Mouse (Mus musculus): ENCODE measurements around the gene Mgat4b. TPM values are rescaled to one million over a fixed set of nuclear protein-coding genes. Genes with fewer than 3 reads are reported as not detected.
"Not testable (repeated sequence)": the region's sequence is repeated elsewhere in the genome, so short reads cannot be mapped to it uniquely, and the experiment has no call there.

Gene Mgat4b
- polyA plus RNA-seq (2012; ENCODE audit: insufficient read depth, insufficient read length, low replicate concordance, missing spikeins), result not detected in 2 replicates

GRCm38 (mm10) chr11:50210505-50211151 lies at the start of gene Mgat4b, which contains the start of gene Sqstm1:
Gene Mgat4b (plus strand): TSS chr11:50210890.
Gene Sqstm1 (minus strand): TSS chr11:50210827.
- Histone ChIP-seq H3K4me1 (ENCODE audit: control insufficient read depth, insufficient read depth, low read length) (peaks cover 21% of the 10 kb centered on the region), H3K27ac (ENCODE audit: insufficient read depth, low read depth, low read length) (peak within 1 kb of the TSS; percentile 95), H3K4me3 (ENCODE audit: insufficient read depth, low read depth, low read length) (peak within 1 kb of the TSS; percentile 91)
- peak; percentile 99 for TF ChIP-seq POLR2A (IDR thresholded peaks at IDR 0.05; ENCODE audit: insufficient read depth, low read depth, low read length)
- TF ChIP-seq CTCF (IDR thresholded peaks at IDR 0.05; ENCODE audit: insufficient read depth, low read depth, low read length), result no peak
- under 1% methylated on average over 48 of the region's 48 CpGs for WGBS

GRCm38 (mm10) chr11:50161578-50162304 lies 48.9 kb upstream of the Mgat4b start:
- Histone ChIP-seq H3K27ac (ENCODE audit: insufficient read depth, low read depth, low read length) (no peak overlapping the region), H3K4me1 (ENCODE audit: control insufficient read depth, insufficient read depth, low read length) (no peaks in the 10 kb centered on the region), H3K4me3 (ENCODE audit: insufficient read depth, low read depth, low read length) (no peak overlapping the region)
- TF ChIP-seq CTCF (IDR thresholded peaks at IDR 0.05; ENCODE audit: insufficient read depth, low read depth, low read length) (peak; percentile 66), POLR2A (IDR thresholded peaks at IDR 0.05; ENCODE audit: insufficient read depth, low read depth, low read length) (no peak)
- WGBS, result 68% methylated on average over 10 of the region's 10 CpGs

- TF ChIP-seq CTCF (IDR thresholded peaks at IDR 0.05; ENCODE audit: insufficient read depth, low read depth, low read length), result no peak
- TF ChIP-seq POLR2A (IDR thresholded peaks at IDR 0.05; ENCODE audit: insufficient read depth, low read depth, low read length), result no peak
- H3K4me3 ChIP-seq (ENCODE audit: insufficient read depth, low read depth, low read length), result no peak overlapping the region
- H3K4me1 ChIP-seq (ENCODE audit: control insufficient read depth, insufficient read depth, low read length), result no peaks in the 10 kb centered on the region
- no peak overlapping the region for H3K27ac ChIP-seq (ENCODE audit: insufficient read depth, low read depth, low read length)
- 98% methylated on average over 3 of the region's 3 CpGs for WGBS
These were observed 48.2 kb upstream of the Mgat4b start for GRCm38 (mm10) chr11:50162338-50163050.

- no peaks in the 10 kb centered on the region for H3K4me1 ChIP-seq (ENCODE audit: control insufficient read depth, insufficient read depth, low read length)
- no peak overlapping the region for H3K27ac ChIP-seq (ENCODE audit: insufficient read depth, low read depth, low read length)
- no peak overlapping the region for H3K4me3 ChIP-seq (ENCODE audit: insufficient read depth, low read depth, low read length)
- TF ChIP-seq POLR2A (IDR thresholded peaks at IDR 0.05; ENCODE audit: insufficient read depth, low read depth, low read length) (no peak), CTCF (IDR thresholded peaks at IDR 0.05; ENCODE audit: insufficient read depth, low read depth, low read length) (no peak)
- 91% methylated on average over 5 of the region's 5 CpGs for WGBS
These were observed 42.3 kb upstream of the Mgat4b start for GRCm38 (mm10) chr11:50168352-50168751.

GRCm38 (mm10) chr11:50174111-50174729 lies 36.5 kb upstream of the Mgat4b start, which contains the start of gene Mrnip:
Gene Mrnip (plus strand): TSS chr11:50174444.
- H3K27ac ChIP-seq (ENCODE audit: insufficient read depth, low read depth, low read length), result peak within 1 kb of the TSS; percentile 67
- H3K4me3 ChIP-seq (ENCODE audit: insufficient read depth, low read depth, low read length), result peak within 1 kb of the TSS; percentile 78
- not testable (repeated sequence) for H3K4me1 ChIP-seq (ENCODE audit: control insufficient read depth, insufficient read depth, low read length)
- WGBS, result 3% methylated on average over 19 of the region's 19 CpGs

- Histone ChIP-seq H3K4me1 (ENCODE audit: control insufficient read depth, insufficient read depth, low read length) (no peaks in the 10 kb centered on the region), H3K27ac (ENCODE audit: insufficient read depth, low read depth, low read length) (peak overlapping the region; percentile 65), H3K4me3 (ENCODE audit: insufficient read depth, low read depth, low read length) (peak overlapping the region; percentile 78)
- WGBS, result under 1% methylated on average over 27 of the region's 27 CpGs
- TF ChIP-seq POLR2A (IDR thresholded peaks at IDR 0.05; ENCODE audit: insufficient read depth, low read depth, low read length), result peak; percentile 80
- no peak for TF ChIP-seq CTCF (IDR thresholded peaks at IDR 0.05; ENCODE audit: insufficient read depth, low read depth, low read length)
These were observed 35.9 kb upstream of the Mgat4b start for GRCm38 (mm10) chr11:50174730-50175187.

- no peak overlapping the region for H3K27ac ChIP-seq (ENCODE audit: insufficient read depth, low read depth, low read length)
- WGBS, result 77% methylated on average over 3 of the region's 3 CpGs
- no peaks in the 10 kb centered on the region for H3K4me1 ChIP-seq (ENCODE audit: control insufficient read depth, insufficient read depth, low read length)
- TF ChIP-seq CTCF (IDR thresholded peaks at IDR 0.05; ENCODE audit: insufficient read depth, low read depth, low read length) (no peak), POLR2A (IDR thresholded peaks at IDR 0.05; ENCODE audit: insufficient read depth, low read depth, low read length) (no peak)
- no peak overlapping the region for H3K4me3 ChIP-seq (ENCODE audit: insufficient read depth, low read depth, low read length)
These were observed 34.3 kb upstream of the Mgat4b start for GRCm38 (mm10) chr11:50176351-50176750.

GRCm38 (mm10) chr11:50177111-50177510 lies 33.6 kb upstream of the Mgat4b start:
- no peak overlapping the region for H3K27ac ChIP-seq (ENCODE audit: insufficient read depth, low read depth, low read length)
- WGBS, result 72% methylated on average over 6 of the region's 6 CpGs
- H3K4me1 ChIP-seq (ENCODE audit: control insufficient read depth, insufficient read depth, low read length), result no peaks in the 10 kb centered on the region
- H3K4me3 ChIP-seq (ENCODE audit: insufficient read depth, low read depth, low read length), result no peak overlapping the region
- no peak for TF ChIP-seq POLR2A (IDR thresholded peaks at IDR 0.05; ENCODE audit: insufficient read depth, low read depth, low read length)
- TF ChIP-seq CTCF (IDR thresholded peaks at IDR 0.05; ENCODE audit: insufficient read depth, low read depth, low read length), result no peak

Measured in olfactory bulb, adult 2 months (tissue).